Mouse (Mus musculus): ENCODE results near the gene Hoxb7. TPM values are rescaled to one million over a fixed set of nuclear protein-coding genes. Genes with fewer than 3 reads are reported as not detected.

Gene Hoxb7
- total RNA-seq, 4 experiments from 2014 or later: not detected

DNA sequence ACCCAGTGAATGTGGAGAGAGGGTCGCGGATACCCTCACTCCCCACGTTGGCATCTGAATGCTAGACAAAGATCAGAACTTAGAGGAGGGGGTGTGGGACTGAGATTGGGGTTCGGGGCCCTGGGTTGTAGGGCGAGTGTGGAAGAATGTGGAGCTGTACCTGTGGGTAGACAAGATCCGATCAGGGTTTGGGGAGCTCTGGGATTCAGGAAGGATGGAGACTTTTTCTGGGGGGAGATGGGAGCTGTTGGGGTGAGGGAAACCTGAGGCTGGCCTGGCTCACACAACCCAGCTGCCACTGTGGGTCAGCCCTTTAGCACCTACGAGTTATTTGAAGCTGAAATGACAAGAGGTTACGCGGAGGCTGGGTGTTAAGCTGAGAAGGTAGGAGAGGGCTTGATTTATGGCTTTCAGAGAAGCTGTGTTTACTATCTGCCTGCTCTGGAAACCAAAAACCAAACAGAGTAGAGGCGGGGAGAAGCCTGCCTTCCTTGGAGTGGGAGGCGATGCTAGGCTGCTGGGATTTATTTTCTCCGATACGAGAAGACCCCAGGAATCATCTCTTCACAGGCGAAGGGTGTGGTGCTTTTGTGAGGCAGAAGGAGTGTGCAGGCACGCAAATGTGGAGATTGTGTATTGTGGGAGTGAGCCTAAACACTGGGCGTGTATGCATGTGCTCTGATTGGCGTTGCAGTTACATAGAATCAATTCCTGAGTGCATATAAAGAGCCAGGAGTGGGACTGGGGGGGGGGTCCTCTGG, 47.0 kb downstream of the Hoxb7 start:
- DNase-seq (ENCODE audit: low spot score): no peak

DNA sequence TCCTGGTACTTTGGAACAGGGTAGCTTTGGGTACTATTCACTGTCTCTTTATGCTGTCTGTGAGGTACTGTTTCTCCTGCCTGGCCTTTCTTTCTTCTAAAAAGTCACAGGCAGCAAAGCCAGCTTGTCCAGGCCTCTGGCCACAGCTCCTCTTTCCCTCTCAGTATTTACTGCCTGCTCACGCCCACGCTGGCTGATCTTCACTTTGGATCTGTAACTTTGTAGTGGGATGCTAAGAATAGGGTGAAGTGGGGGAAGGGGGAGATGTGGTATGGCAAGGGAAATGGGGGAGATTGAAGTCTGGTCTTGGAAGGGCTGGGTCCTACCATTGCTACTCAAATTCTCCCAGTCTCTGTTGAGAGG, 47.6 kb downstream of the Hoxb7 start:
- no peak for DNase-seq (ENCODE audit: low spot score)

DNA sequence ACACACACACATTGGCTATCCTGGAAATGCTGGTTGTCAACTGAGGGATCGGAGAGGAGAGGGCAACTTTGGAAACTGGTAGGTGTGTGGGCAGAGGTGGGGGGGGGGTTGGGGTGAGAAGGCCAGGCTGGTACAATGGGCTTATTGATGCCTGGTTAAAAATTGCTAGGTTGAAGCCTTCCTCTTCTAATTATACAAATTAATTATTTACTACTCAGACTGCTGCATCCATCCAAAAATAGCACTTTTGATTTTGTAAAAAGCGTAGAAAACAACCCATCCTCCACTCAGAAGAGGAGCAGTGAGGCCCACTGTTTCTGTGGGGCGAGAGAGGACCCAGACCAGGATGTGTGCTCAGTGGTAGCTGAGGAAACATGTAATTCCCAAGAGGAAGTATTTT, 48.6 kb downstream of the Hoxb7 start:
- no peak for DNase-seq (ENCODE audit: low spot score)

DNA sequence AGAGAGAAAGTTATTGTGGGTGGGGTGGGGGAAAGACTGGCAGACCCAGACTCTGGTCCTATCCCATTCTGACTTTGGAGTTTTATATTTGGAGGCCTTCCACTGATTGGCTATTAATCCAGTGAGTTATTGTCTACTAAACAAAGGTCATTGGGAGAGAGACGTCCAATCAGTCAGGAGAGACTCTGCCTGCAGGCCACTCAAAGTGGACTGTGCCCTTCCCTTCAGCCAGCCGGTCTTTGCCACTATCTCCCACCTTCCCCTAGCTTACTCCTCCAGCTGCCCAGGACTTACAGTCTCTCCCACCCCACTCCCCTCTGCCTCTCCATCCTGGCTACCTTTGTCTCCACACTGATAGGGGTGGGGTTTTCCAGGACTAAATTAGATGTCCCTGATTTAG, 50.2 kb downstream of the Hoxb7 start:
- no peak for DNase-seq (ENCODE audit: low spot score)

DNA sequence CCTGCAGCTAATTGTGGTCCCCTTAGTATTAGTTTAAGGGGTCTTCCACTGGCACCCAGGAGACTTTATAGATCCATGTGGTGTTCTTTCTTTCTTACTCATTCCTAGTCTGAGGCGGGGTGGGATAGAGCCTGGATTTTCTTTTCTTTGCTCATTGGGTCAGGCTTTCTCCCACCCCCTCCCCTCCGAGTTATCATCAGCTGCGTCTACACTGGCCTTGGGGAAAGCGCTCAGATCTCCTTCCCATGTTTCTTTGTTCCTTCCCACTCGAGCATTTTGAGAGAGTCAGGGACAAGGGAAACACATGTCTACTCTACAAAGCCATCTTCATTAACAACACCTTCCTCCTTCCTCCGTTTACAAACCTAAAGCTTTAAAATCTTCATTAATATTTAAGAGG, 50.6 kb downstream of the Hoxb7 start:
- DNase-seq (ENCODE audit: low spot score): no peak

DNA sequence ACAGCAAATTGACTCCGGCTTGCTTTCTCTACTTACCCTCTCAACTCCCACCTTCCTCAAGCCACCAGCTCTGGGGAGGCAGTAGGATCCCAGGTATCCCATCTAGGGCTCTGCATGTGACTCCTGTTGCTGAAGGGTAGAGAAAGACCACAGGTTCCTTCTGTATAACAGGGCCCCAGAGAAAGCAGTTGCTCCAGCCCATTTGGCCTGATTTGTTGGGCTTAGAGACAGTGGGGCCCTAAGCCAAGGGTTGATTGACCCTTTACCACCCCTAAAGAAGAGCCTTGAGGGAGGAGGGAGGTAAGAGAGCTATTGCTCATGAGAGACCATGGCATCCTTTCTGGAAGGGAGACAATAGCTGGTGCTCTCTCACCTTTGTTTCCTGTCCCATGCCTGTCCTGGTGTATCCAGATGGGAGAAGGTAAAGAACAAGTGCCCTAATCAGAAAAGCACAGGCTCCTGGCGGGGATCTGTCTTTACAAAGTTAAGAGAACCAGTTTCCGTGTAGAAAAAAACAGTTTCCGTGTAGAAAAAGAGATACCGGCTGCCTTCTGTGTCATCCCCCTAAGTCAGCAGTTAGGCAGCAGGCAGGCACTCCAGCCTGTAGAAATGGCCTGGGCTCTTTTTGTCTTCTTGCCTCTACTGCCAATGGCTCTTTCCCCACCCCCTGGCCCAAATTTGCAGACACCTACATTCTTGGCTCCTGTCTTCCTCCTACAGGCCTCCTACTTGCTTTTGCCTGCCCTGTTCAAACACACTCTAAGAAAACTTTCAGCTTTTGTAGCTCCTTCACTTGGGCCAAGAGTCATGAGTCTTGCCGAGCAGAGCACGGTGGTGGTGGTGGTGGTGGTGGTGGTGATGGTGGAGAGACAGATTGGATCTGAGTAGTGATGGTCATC, 52.8 kb downstream of the Hoxb7 start:
- no peak for DNase-seq (ENCODE audit: low spot score)

Small RNAs within 50 kb of the gene (microRNA-seq; reads per million reads assigned to microRNA genes)
- 2,390 reads per million, percentile 88 among the genes with 10 or more reads in this experiment for gene Mir10a
- gene Mir196a-1: not detected

Other genes starting within 250 kb of the Hoxb7 start
- 10 to 100 TPM; 28.1 to 32.7 (median 30.7) TPM for gene Ube2z, start 221.2 kb upstream of the Hoxb7 start, total RNA-seq (2022)
- gene Atp5g1, start 211.0 kb upstream of the Hoxb7 start, total RNA-seq (2022): 1,000 to 10,000 TPM; 3,689 to 3,785 (median 3,746) TPM
- gene Calcoco2, start 174.7 kb upstream of the Hoxb7 start, total RNA-seq (2022): under 1 TPM in 1 of 4 experiments, not detected in 3; 0.29 TPM
- gene Ttll6, start 152.8 kb upstream of the Hoxb7 start, total RNA-seq (2022): under 1 TPM in 1 of 4 experiments, not detected in 3; 0.14 TPM
- not detected for gene Hoxb13, start 92.3 kb upstream of the Hoxb7 start, total RNA-seq (2022)
- not detected for gene Hoxb9, start 15.2 kb upstream of the Hoxb7 start, total RNA-seq (2022)
- not detected for gene Hoxb8, start 4.7 kb upstream of the Hoxb7 start, total RNA-seq (2022)
- not detected for gene Hoxb6, start 5.9 kb downstream of the Hoxb7 start, total RNA-seq (2022)
- gene Hoxb5, start 16.7 kb downstream of the Hoxb7 start, total RNA-seq (2022): under 1 TPM in 1 of 4 experiments, not detected in 3; 0.11 TPM
- gene Hoxb4, start 31.6 kb downstream of the Hoxb7 start, total RNA-seq (2022): under 1 TPM; 0.35 to 0.63 (median 0.53) TPM
- under 1 TPM; 0.25 to 0.37 (median 0.30) TPM for gene Hoxb3, start 36.7 kb downstream of the Hoxb7 start, total RNA-seq (2022)
- under 1 TPM; 0.38 to 0.80 (median 0.64) TPM for gene Hoxb2, start 63.9 kb downstream of the Hoxb7 start, total RNA-seq (2022)
- not detected for gene Hoxb1, start 79.1 kb downstream of the Hoxb7 start, total RNA-seq (2022)
- under 1 TPM in 2 of 4 experiments, not detected in 2; 0.30 to 0.34 TPM for gene Skap1, start 178.0 kb downstream of the Hoxb7 start, total RNA-seq (2022)

Data from heart, adult 8-10 months (tissue).